Mouse (Mus musculus): ENCODE measurements around the gene Unc13b.

Gene Unc13b

GRCm38 (mm10) chr4:43233489-43233888, 174.7 kb downstream of the Unc13b start:
- DNase-seq = no peak

DNA sequence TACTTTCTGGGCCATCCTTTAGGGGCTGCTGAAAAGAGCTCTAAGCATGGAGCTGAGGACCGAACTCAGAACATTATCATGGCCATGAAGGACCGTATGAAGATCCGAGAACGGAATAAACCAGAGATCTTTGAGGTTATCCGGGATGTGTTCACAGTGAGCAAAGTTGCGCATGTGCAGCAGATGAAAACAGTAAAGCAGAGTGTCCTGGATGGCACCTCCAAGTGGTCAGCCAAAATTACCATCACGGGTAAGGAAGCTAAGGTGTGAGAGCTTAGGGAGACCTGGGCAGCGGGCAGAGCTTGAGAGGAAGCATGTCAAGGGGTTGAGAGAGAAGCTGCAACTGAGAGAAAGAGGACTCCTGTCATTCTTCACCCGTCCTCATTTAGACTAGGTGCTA, 178.1 kb downstream of the Unc13b start:
- DNase-seq = no peak

DNA sequence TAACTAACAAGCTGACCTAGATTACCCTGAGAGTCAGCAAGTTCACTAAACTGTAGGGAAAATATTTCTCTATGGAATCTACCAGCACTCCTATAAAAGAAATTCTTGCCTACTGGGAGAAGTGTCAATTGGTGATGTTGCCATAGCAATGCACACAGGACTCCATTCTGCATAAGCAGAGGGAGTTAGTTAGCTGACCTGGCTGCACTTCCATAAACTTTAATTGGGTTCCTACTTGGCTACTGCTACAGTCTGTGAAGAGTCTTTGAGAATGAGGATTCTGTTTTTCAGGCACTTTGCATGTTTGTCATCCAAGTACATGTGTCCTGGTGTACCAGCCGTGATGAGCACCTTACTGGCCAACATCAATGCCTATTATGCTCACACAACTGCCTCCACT, 182.0 kb downstream of the Unc13b start:
- no peak for DNase-seq

DNA sequence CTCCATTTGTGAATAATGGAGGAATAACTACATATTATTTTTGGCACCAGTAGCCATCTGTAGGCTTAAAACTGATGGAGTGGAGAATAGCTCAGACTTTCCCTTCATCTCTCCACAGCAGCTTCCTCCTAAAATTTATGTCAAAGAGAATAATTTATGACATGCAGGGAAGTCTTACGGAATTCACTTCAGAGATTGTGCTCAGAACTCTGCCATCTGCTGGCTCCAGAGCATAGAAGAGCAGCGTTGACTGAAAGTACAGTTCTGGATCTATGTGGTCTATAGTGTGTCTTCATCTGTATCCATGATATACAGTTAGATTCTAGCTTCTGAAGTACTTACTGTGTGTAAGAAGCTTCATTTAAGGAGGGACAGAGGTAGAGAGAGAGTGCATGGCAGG, 185.3 kb downstream of the Unc13b start:
- DNase-seq = no peak

DNA sequence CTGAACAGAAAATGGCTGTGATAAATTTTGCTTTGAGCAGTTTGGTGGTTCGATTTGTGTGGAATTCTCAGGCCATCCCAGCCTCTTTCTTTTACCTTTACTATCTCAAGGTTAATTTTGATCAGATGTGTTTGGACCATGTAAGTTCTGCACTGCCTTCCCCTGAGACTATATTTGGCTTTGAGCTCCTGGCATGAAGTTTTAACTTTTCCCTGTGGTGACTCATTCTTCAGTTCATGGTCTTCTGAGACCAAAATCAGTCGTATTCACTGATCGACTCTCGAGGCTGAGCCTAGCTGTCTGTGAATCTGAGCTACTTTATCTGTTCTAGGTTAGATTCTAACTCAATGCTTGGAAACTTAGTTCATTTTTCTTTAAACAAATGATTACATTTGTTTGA, 187.0 kb downstream of the Unc13b start:
- DNase-seq = no peak

- DNase-seq = no peak
Observed at GRCm38 (mm10) chr4:43248026-43248425, 189.3 kb downstream of the Unc13b start.

GRCm38 (mm10) chr4:43248909-43249308, 190.2 kb downstream of the Unc13b start:
- DNase-seq = no peak

- DNase-seq = no peak
Observed at GRCm38 (mm10) chr4:43251269-43251668, 192.5 kb downstream of the Unc13b start.

DNA sequence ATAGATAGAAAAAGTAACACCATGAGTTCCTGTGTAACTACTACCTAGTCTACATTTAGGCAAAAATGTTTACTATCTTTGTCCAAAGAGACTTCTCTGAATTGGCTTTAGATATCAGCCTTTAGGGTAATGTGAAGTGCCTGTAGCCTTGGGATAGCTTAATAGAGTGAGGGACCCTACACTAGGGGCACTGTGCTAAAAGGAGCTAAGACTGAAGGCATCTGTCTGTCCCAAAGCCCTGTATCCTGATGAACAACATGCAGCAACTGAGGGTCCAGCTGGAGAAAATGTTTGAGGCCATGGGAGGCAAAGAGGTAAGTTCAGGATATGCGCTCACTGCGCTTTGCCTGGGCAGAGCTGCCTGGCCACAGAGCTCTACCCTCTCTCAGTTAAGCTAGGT, 198.3 kb downstream of the Unc13b start:
- no peak for DNase-seq

- DNase-seq = no peak
Observed at GRCm38 (mm10) chr4:43258556-43258955, 199.8 kb downstream of the Unc13b start.

GRCm38 (mm10) chr4:43259435-43259834, 200.7 kb downstream of the Unc13b start:
- no peak for DNase-seq

- DNase-seq = no peak
Observed at GRCm38 (mm10) chr4:43260096-43260495, 201.3 kb downstream of the Unc13b start.

DNA sequence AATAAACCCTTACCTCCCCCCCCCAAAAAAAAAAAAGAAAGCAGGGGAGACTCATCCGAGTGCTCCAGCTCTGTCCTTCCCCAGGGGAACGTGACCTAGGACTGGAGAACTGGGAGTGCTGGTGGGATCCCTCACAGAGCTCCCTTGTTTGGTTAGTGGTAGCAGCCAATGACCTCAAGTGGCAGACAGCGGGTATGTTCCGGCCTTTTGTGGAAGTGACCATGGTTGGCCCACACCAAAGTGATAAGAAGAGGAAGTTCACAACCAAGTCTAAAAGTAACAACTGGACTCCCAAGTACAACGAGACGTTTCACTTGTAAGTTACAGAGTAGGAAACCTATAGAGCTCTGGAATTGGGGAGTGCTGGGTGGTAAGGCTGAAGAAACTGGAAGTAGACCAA, 204.1 kb downstream of the Unc13b start:
- DNase-seq = no peak

DNA sequence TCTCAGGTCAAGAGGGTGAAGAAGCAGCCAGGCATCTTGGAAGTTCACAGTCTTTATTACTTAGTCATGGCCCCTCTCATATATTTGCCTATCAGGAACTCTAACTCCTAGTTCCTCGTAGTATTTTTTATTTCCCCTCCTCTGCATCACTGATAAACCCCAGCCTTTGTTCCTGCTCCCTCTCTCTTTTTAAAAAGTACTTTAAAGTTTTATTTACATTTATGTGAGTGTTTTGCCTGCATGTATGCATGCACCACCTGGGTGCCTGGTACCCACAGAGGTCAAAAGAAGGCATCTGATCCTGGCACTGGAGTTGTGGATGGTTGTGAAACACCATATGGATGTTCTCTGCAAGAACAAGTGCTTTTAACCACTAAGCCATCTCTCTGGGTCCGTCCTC, 207.4 kb downstream of the Unc13b start:
- DNase-seq = no peak

DNA sequence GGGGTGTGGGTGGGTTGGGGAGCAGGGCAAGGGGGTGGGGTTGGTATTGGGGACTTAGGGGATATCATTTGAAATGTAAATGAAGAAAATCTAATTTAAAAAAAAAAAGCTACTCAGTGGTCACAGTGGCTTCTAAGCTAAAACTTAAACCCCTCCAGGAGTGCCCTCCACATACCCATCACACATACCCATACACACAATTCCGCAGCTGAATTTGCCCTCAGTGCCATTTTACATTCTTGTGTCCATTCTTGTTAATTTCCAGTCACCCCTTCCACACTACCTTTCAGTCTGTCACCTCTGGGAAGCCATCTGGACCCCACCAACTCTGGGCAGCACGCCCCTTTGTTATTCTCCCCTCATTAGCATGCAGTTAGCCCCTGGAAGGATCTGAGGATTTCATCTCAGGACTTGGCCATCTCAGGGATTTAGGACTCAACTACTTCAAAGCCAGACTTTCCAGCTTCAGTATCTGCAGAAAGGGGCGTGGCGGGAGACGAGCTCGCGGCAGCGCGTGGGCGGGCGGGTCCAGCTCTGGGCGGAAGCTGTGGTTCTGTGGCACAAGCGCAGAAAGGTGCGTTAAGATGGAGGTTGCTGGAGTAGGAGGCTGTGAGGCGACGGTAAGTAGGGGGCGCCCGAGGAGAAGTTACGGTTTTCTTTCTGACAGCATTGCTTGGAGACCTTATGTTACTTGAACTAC, 208.0 kb downstream of the Unc13b start, which contains the start of gene Atp8b5:
Gene Atp8b5, plus strand, starts transcription at position 537 of the 700 bp plus-strand sequence.
- peak; percentile 77 for DNase-seq

GRCm38 (mm10) chr4:43267323-43267658, 208.5 kb downstream of the Unc13b start:
- DNase-seq = no peak

DNA sequence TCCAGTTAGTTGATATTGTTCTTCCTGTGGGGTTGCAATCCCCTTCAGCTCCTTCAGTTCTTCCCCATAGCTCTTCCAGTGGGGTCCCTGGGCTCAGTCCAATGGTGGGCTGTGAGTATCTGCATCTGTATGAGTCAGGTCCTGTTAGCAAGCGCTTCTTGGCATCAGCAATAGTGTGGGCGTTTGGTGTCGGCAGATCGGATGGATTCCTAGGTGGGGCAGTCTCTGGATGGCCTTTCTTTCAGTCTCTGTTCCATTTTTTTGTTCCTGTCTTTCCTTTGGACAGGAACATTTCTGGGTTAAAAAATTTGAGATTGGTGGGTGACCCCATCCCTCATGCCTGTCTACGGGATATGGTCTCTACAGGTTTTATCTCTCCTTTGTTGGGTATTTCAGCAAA, 226.7 kb downstream of the Unc13b start:
- no peak for DNase-seq

- DNase-seq = no peak
Observed at GRCm38 (mm10) chr4:43287305-43287704, 228.6 kb downstream of the Unc13b start.

DNA sequence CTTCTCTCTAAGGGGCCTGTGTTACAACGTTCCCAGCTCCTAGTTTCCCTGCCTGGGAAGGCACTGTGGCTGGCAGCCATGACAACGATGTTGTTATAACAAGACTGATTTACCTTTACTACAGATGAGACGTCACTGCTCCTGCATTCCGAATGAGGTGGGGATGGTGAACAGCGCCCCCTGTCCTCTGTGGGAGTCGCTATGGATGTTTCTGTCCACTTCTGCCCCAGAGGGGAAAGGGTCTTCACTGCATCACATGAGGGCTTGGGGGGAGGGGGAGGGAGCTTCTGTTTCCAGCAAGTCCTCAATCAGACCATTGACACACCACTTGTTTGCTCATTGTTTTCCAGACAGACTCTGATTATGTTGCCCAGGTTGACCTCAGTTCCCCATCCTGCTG, 235.2 kb downstream of the Unc13b start:
- no peak for DNase-seq

GRCm38 (mm10) chr4:43309696-43310338, 251.1 kb downstream of the Unc13b start:
- no peak for DNase-seq
